Mouse (Mus musculus) MEL (cell line): ENCODE measurements around the gene Gbx2. TPM values are rescaled to one million over a fixed set of nuclear protein-coding genes. Genes with fewer than 3 reads are reported as not detected.

Experiments
- DNase-seq: peaks from one replicate; pipeline ENCODE4 v3.0.0; 2011; ENCODE audit warnings: low read depth, low spot score
- H3K27ac ChIP-seq: 2 replicates; pipeline ENCODE4 v1.5.1; 2012; ENCODE audit warnings: low read depth, mild to moderate bottlenecking, control low read depth, low read length, moderate library complexity; ENCODE audit not compliant: control insufficient read depth
- H3K27me3 ChIP-seq, 2 experiments: fragments of 150-350 bp in 1 of 2; sonication (generic) in 1 of 2; 2 replicates each; pipeline ENCODE4 v1.6.1; 2012; ENCODE audit warnings: low read length in 2 of 2, mild to moderate bottlenecking in 2 of 2, improper control_type of control experiment in 1 of 2, moderate library complexity in 1 of 2; ENCODE audit not compliant: insufficient read depth in 2 of 2, control insufficient read depth in 1 of 2
- H3K36me3 ChIP-seq, 2 experiments: 2 replicates each; pipeline ENCODE4 v1.6.1; 2012 to 2014; ENCODE audit warnings: low read length in 2 of 2, improper control_type of control experiment in 1 of 2, inconsistent platforms in 1 of 2, mild to moderate bottlenecking in 1 of 2; ENCODE audit not compliant: insufficient read depth in 2 of 2, control insufficient read depth in 1 of 2
- H3K4me1 ChIP-seq, 2 experiments: fragments of 150-350 bp in 1 of 2; sonication (generic) in 1 of 2; 2 replicates each; pipeline ENCODE4 v1.6.1; 2012; ENCODE audit warnings: low read length in 2 of 2, improper control_type of control experiment in 1 of 2, mild to moderate bottlenecking in 1 of 2; ENCODE audit not compliant: insufficient read depth in 2 of 2, control insufficient read depth in 1 of 2
- H3K4me3 ChIP-seq, 2 experiments: fragments of 150-350 bp in 1 of 2; sonication (generic) in 1 of 2; 2 replicates each; pipeline ENCODE4 v1.5.1; 2012; ENCODE audit warnings: low read depth in 2 of 2, low read length in 2 of 2, mild to moderate bottlenecking in 2 of 2, moderate library complexity in 2 of 2, control low read depth in 1 of 2, improper control_type of control experiment in 1 of 2; ENCODE audit not compliant: control insufficient read depth in 1 of 2, insufficient read depth in 1 of 2
- H3K79me2 ChIP-seq: 2 replicates; pipeline ENCODE4 v1.6.1; 2012; ENCODE audit warnings: mild to moderate bottlenecking, low read length, moderate library complexity; ENCODE audit not compliant: control insufficient read depth, poor library complexity, insufficient read depth
- H3K9ac ChIP-seq: 2 replicates; pipeline ENCODE4 v1.6.1; 2012; ENCODE audit warnings: low read depth, mild to moderate bottlenecking, control low read depth, low read length, moderate library complexity; ENCODE audit not compliant: control insufficient read depth, poor library complexity, severe bottlenecking
- H3K9me3 ChIP-seq: fragments of 150-350 bp; sonication (generic); replicated peaks from 2 replicates; pipeline ENCODE4 v1.6.1; 2012; ENCODE audit warnings: mild to moderate bottlenecking, low read length, improper control_type of control experiment, moderate library complexity; ENCODE audit not compliant: insufficient read depth
- BHLHE40 ChIP-seq: IDR thresholded peaks from 2 replicates; pipeline ENCODE4 v1.6.1; 2012; ENCODE audit warnings: low read depth, mild to moderate bottlenecking, inconsistent platforms, low read length, improper control_type of control experiment, borderline replicate concordance
- CTCF ChIP-seq, 3 experiments: IDR thresholded peaks in 2 of 3; conservative IDR thresholded peaks in 1 of 3; 2 replicates each; pipeline ENCODE4 v1.5.1; 2011 to 2012; ENCODE audit warnings: low read length in 3 of 3, low read depth in 2 of 3, mild to moderate bottlenecking in 2 of 3, improper control_type of control experiment in 1 of 3, inconsistent platforms in 1 of 3, mixed read lengths in 1 of 3, moderate library complexity in 1 of 3; ENCODE audit not compliant: control insufficient read depth in 1 of 3, insufficient read depth in 1 of 3, poor library complexity in 1 of 3, severe bottlenecking in 1 of 3
- E2F4 ChIP-seq: IDR thresholded peaks from 2 replicates; pipeline ENCODE4 v1.6.1; 2011; ENCODE audit warnings: low read depth, low read length, improper control_type of control experiment, borderline replicate concordance
- ELF1 ChIP-seq: IDR thresholded peaks from 2 replicates; pipeline ENCODE4 v1.6.1; 2014; ENCODE audit warnings: low read depth, mild to moderate bottlenecking, inconsistent platforms, low read length, improper control_type of control experiment, moderate library complexity
- ETS1 ChIP-seq: IDR thresholded peaks from 2 replicates; pipeline ENCODE4 v1.6.1; 2012; ENCODE audit warnings: low read depth, mild to moderate bottlenecking, inconsistent platforms, low read length, improper control_type of control experiment, moderate library complexity
- GATA1 ChIP-seq: IDR thresholded peaks from 2 replicates; pipeline ENCODE4 v1.6.1; 2011; ENCODE audit warnings: low read depth, low read length, improper control_type of control experiment
- HCFC1 ChIP-seq: IDR thresholded peaks from 2 replicates; pipeline ENCODE4 v1.6.1; 2012; ENCODE audit warnings: low read depth, mild to moderate bottlenecking, inconsistent platforms, low read length, improper control_type of control experiment, moderate library complexity
- JUND ChIP-seq: IDR thresholded peaks from 2 replicates; pipeline ENCODE4 v1.6.1; 2011; ENCODE audit warnings: low read depth, mild to moderate bottlenecking, improper control_type of control experiment, low read length
- KAT2A ChIP-seq: conservative IDR thresholded peaks from 2 replicates; pipeline ENCODE4 v1.6.1; 2012; ENCODE audit warnings: low read depth, low read length, improper control_type of control experiment, inconsistent platforms
- MAFK ChIP-seq: IDR thresholded peaks from 2 replicates; pipeline ENCODE4 v1.6.1; 2011; ENCODE audit warnings: low read depth, mild to moderate bottlenecking, low read length, improper control_type of control experiment, borderline replicate concordance
- MAX ChIP-seq: IDR thresholded peaks from 2 replicates; pipeline ENCODE4 v1.6.1; 2011; ENCODE audit warnings: low read length, improper control_type of control experiment
- MYC ChIP-seq: IDR thresholded peaks from 2 replicates; pipeline ENCODE4 v1.6.1; 2011; ENCODE audit warnings: low read depth, mild to moderate bottlenecking, low read length, improper control_type of control experiment, moderate library complexity
- NELFE ChIP-seq: IDR thresholded peaks from 2 replicates; pipeline ENCODE4 v1.6.1; 2011; ENCODE audit warnings: low read depth, low read length, improper control_type of control experiment
- NRF1 ChIP-seq: IDR thresholded peaks from 2 replicates; pipeline ENCODE4 v1.6.1; 2014; ENCODE audit warnings: low read depth, mild to moderate bottlenecking, inconsistent platforms, low read length, improper control_type of control experiment, moderate library complexity; ENCODE audit not compliant: poor library complexity, insufficient read depth, severe bottlenecking
- POLR2A ChIP-seq, 2 experiments: IDR thresholded peaks; 2 replicates each; pipeline ENCODE4 v1.6.1; 2011 to 2012; ENCODE audit warnings: low read length in 2 of 2, mild to moderate bottlenecking in 2 of 2, control low read depth in 1 of 2, improper control_type of control experiment in 1 of 2, low read depth in 1 of 2, moderate library complexity in 1 of 2; ENCODE audit not compliant: control insufficient read depth in 1 of 2, insufficient read depth in 1 of 2, poor library complexity in 1 of 2
- POLR2AphosphoS2 ChIP-seq: IDR thresholded peaks from 2 replicates; pipeline ENCODE4 v1.6.1; 2011; ENCODE audit warnings: low read length, improper control_type of control experiment
- SMC3 ChIP-seq: IDR thresholded peaks from 2 replicates; pipeline ENCODE4 v1.6.1; 2011; ENCODE audit warnings: low read depth, low read length, improper control_type of control experiment
- TAL1 ChIP-seq: IDR thresholded peaks from 2 replicates; pipeline ENCODE4 v1.6.1; 2012; ENCODE audit warnings: mild to moderate bottlenecking, inconsistent platforms, low read length, moderate library complexity, mixed read lengths
- TBP ChIP-seq: IDR thresholded peaks from 2 replicates; pipeline ENCODE4 v1.8.0; 2011; ENCODE audit warnings: low read depth, low read length, improper control_type of control experiment
- USF2 ChIP-seq, 2 experiments: IDR thresholded peaks; 2 replicates each; pipeline ENCODE4 v1.6.1; 2011 to 2012; ENCODE audit warnings: improper control_type of control experiment in 2 of 2, low read length in 2 of 2, borderline replicate concordance in 1 of 2, inconsistent platforms in 1 of 2, low read depth in 1 of 2, mild to moderate bottlenecking in 1 of 2; ENCODE audit not compliant: insufficient read depth in 1 of 2
- ZC3H11A ChIP-seq: IDR thresholded peaks from 2 replicates; pipeline ENCODE4 v1.6.1; 2012; ENCODE audit warnings: low read depth, mild to moderate bottlenecking, inconsistent platforms, low read length, improper control_type of control experiment
- ZKSCAN1 ChIP-seq: IDR thresholded peaks from 2 replicates; pipeline ENCODE4 v1.6.1; 2012; ENCODE audit warnings: low read depth, mild to moderate bottlenecking, inconsistent platforms, low read length, improper control_type of control experiment, moderate library complexity
- ZMIZ1 ChIP-seq: IDR thresholded peaks from 2 replicates; pipeline ENCODE4 v1.6.1; 2012; ENCODE audit warnings: low read depth, mild to moderate bottlenecking, inconsistent platforms, low read length, improper control_type of control experiment, moderate library complexity
- polyA plus RNA-seq, 2 experiments: library from polyadenylated mRNA; stranded (reverse) in 1 of 2; unstranded in 1 of 2; fragments of >175 nt in 1 of 2; fragments of >200 nt in 1 of 2; gene quantifications; 2 replicates each; pipeline versions ENCODE4 v1.2.1 to v1.2.4; 2012; ENCODE audit warnings: low replicate concordance in 2 of 2, low read depth in 1 of 2; ENCODE audit not compliant: insufficient read length in 2 of 2, insufficient read depth in 1 of 2, missing spikeins in 1 of 2
- total RNA-seq: library from RNA; depleted of rRNA; stranded (reverse); fragments of 300-350 nt; gene quantifications from 2 replicates; pipeline ENCODE4 v1.2.3, GENCODE M21; 2012

The Gbx2 gene
- total and polyA plus RNA-seq, 3 experiments, result not detected

DNA sequence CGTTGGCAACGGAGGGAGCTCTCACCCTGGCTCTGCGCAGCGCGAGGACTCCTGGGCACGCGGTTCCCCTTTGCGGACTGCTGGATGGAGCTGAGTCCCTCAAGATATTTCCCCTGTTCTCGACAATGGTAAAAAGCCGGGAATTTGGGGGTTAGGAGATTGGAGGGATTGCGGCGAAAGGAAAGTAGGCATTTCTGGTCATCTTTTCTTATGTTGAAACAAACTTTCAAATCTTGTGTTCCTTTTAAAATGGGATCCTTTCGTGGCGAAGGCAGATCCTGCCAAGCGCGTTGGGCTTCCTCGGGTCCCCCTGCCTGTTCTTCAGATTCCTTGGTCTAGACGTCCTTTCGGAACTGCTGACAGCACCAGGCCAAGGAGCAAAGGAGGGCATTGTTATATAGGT is 1.0 kb upstream of the Gbx2 start:
- no peaks in the 10 kb centered on the region for H3K36me3 ChIP-seq
- TF ChIP-seq POLR2A (IDR thresholded peaks at IDR 0.05; ENCODE audit: control insufficient read depth in 1 of 2, insufficient read depth in 1 of 2, low read depth in 1 of 2, low read length in 2 of 2, poor library complexity in 1 of 2) (no peak), GATA1 (no peak), E2F4 (no peak), BHLHE40 (no peak), ZMIZ1 (no peak), ELF1 (no peak), TAL1 (no peak), ETS1 (no peak), USF2 (IDR thresholded peaks at IDR 0.05; ENCODE audit: borderline replicate concordance in 1 of 2, insufficient read depth in 1 of 2, low read depth in 1 of 2, low read length in 2 of 2) (no peak), CTCF (IDR thresholded peaks at IDR 0.05 in 2 of 3, conservative IDR thresholded peaks at IDR 0.05 in 1 of 3; ENCODE audit: control insufficient read depth in 1 of 3, insufficient read depth in 1 of 3, low read depth in 2 of 3, low read length in 3 of 3, poor library complexity in 1 of 3, severe bottlenecking in 1 of 3) (no peak), ZC3H11A (no peak), MAFK (no peak), NELFE (no peak)
- H3K27ac ChIP-seq, result no peak overlapping the region
- no peaks in the 10 kb centered on the region for H3K79me2 ChIP-seq
- no peaks in the 10 kb centered on the region for H3K9me3 ChIP-seq
- H3K4me3 ChIP-seq, result no peak overlapping the region
- no peak overlapping the region for H3K9ac ChIP-seq
- no peaks in the 10 kb centered on the region for H3K27me3 ChIP-seq
- no peak for DNase-seq
- H3K4me1 ChIP-seq, result no peaks in the 10 kb centered on the region

DNA sequence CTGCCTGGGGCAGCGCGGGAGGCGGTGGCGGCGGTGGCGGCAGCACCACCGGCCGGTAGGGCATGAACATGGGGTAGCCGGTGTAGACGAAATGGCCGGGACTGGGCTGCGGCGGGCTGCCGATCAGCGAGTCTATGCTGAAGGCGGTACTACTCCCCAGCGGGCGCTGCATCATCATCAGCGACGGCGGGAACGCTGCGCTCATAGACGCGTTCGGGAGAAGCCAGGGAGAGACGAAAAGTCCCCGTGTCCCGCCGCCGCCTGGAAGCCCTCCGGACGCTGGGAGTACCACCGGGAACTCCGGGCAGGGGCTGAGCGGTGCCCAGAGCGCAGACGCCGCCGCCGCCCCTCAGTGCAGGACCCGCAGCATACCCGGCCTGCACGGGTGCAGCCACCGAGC is 428 bp downstream of the Gbx2 start:
- Histone ChIP-seq H3K27ac (no peak overlapping the region), H3K36me3 (no peaks in the 10 kb centered on the region), H3K79me2 (no peaks in the 10 kb centered on the region), H3K9ac (no peak overlapping the region), H3K4me3 (no peak overlapping the region), H3K27me3 (no peaks in the 10 kb centered on the region), H3K9me3 (no peaks in the 10 kb centered on the region), H3K4me1 (no peaks in the 10 kb centered on the region)
- TF ChIP-seq ZC3H11A (no peak), GATA1 (no peak)
- DNase-seq, result no peak

DNA sequence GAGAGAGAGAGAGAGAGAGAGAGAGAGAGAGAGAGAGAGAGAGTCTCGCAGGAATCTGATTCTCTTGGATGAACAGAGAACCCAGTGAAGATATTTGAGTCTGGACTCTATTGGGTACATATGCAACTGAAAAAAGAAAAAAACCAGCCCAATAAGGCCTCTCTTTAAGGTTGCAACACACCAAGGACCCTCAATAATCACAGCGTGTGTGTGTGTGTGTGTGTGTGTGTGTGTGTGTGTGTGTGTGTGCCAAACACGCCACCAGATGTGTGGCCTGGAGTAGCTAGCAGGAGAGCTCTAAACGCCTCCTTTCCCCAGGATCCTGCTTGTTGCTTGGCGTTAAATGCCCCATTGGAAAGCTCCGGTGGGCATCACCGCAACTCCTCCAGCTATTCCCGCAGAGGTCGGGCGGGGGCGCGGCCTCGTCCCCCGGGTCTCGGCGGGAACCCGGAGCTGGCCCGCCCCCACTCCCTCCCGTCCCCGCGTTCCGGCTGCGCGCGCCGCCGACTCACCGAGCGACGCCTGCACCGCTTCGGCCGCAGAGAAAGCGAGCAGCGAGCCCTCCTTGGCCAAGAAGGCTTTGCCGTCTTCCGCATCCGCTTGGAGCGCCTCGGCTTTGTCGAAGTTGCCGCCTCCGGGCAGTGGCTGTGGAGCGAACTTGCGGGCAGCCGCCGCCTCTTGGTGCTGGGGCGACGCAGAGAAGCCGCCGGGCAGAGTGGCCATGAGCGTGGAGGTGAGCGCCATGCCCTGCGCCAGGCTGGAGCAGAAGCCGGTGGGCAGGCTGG is 1.1 kb downstream of the Gbx2 start:
- H3K4me3 ChIP-seq, result no peak overlapping the region
- H3K79me2 ChIP-seq, result no peaks in the 10 kb centered on the region
- TF ChIP-seq KAT2A (no peak), MAX (no peak), USF2 (IDR thresholded peaks at IDR 0.05; ENCODE audit: borderline replicate concordance in 1 of 2, insufficient read depth in 1 of 2, low read depth in 1 of 2, low read length in 2 of 2) (no peak), JUND (no peak), SMC3 (no peak), NRF1 (no peak), ELF1 (no peak), NELFE (no peak), TBP (no peak), HCFC1 (no peak), ZKSCAN1 (no peak), MYC (no peak), POLR2AphosphoS2 (no peak)
- DNase-seq, result no peak
- no peak overlapping the region for H3K9ac ChIP-seq
- H3K36me3 ChIP-seq, result no peaks in the 10 kb centered on the region
- no peak overlapping the region for H3K27ac ChIP-seq
- H3K27me3 ChIP-seq, result no peaks in the 10 kb centered on the region
- no peaks in the 10 kb centered on the region for H3K4me1 ChIP-seq
- no peaks in the 10 kb centered on the region for H3K9me3 ChIP-seq
